Mouse (Mus musculus) hindbrain, embryonic 11.5 days (tissue): ENCODE results near the gene Sox4. TPM values are rescaled to one million over a fixed set of nuclear protein-coding genes. Genes with fewer than 3 reads are reported as not detected.

Experiments used
- ATAC-seq: fragments of 200-750 bp; cut with Nextera tagmentation; 2 replicates; pipeline ENCODE4 v1.8.0; 2017; ENCODE audit warnings: mild to moderate bottlenecking, moderate TSS enrichment, moderate library complexity; ENCODE audit not compliant: low FRiP score
- DNase-seq: peaks from one replicate; pipeline ENCODE4 v3.0.0-alpha.2; 2015; ENCODE audit warnings: low spot score
- H3K27ac ChIP-seq: fragments of 300-500 bp; sonication (generic); 2 replicates; pipeline ENCODE4 v1.5.1; 2014; ENCODE audit warnings: mild to moderate bottlenecking, low read depth, low read length
- H3K27me3 ChIP-seq: fragments of 300-500 bp; sonication (generic); 2 replicates; pipeline ENCODE4 v1.6.1; 2014; ENCODE audit warnings: mild to moderate bottlenecking, low read length, moderate library complexity, mixed read lengths; ENCODE audit not compliant: control insufficient read depth, insufficient read depth
- H3K36me3 ChIP-seq: fragments of 300-500 bp; sonication (generic); 2 replicates; pipeline ENCODE4 v1.6.1; 2014; ENCODE audit warnings: mild to moderate bottlenecking, low read length, moderate library complexity, mixed read lengths; ENCODE audit not compliant: control insufficient read depth, insufficient read depth
- H3K4me1 ChIP-seq: fragments of 300-500 bp; sonication (generic); replicated peaks from 2 replicates; pipeline ENCODE4 v1.6.1; 2014; ENCODE audit warnings: low read length, mixed read lengths; ENCODE audit not compliant: control insufficient read depth, insufficient read depth
- H3K4me2 ChIP-seq: fragments of 300-500 bp; sonication (generic); replicated peaks from 2 replicates; pipeline ENCODE4 v1.6.1; 2014; ENCODE audit warnings: mild to moderate bottlenecking, low read depth, low read length
- H3K4me3 ChIP-seq: fragments of 300-500 bp; sonication (generic); 2 replicates; pipeline ENCODE4 v1.5.1; 2014; ENCODE audit warnings: low read depth, low read length
- H3K9ac ChIP-seq: fragments of 300-500 bp; sonication (generic); 2 replicates; pipeline ENCODE4 v1.6.1; 2014; ENCODE audit warnings: low read depth, low read length
- H3K9me3 ChIP-seq: fragments of 300-500 bp; sonication (generic); 2 replicates; pipeline ENCODE4 v1.6.1; 2016; ENCODE audit warnings: low read length; ENCODE audit not compliant: control insufficient read depth
- WGBS: fragments of 180-500 bp; shearing (Covaris S2); extraction: QIAGEN DNeasy Blood & Tissue Kit; methylation state at CpG from one replicate; pipeline ENCODE4 v1.1.7; 2014; 5-methylcytosine and 5-hydroxymethylcytosine counted together
- polyA plus RNA-seq: library from polyadenylated mRNA; unstranded; fragments of >200 nt; fragmentation: Nextera tagmentation; extraction: Ambion mirVana; gene quantifications from 2 replicates; pipeline ENCODE4 v1.2.1, GENCODE M21; 2014

Sox4 gene
- polyA plus RNA-seq, 1 experiment from 2014 or later, result 139 TPM

GRCm38 (mm10) chr13:28949279-28949915 is 4.1 kb downstream of the Sox4 start:
- H3K4me1 ChIP-seq, result peaks cover 3% of the 10 kb centered on the region; the same call in 1 of the 2 replicates

DNA sequence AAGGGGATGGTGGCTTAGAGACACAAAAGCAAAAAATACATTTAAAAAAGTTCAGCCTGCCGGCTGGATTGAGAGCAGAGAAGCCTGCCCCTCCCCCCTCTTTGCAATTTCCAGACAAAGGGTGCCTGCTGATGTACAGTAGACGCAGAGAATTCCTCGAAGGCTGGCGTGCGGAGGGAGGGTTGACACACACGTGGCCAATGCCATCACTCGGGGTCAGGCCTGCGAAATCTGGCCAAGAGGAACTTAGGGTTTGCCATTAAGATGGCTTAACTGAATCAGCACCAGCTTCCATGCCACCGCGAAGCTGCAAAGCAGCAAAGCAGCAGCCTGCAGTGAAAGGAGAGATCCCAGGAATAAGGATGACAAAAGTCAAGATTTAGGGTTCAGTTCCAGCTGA is 5.0 kb downstream of the Sox4 start:
- peak overlapping the region; percentile 41 for H3K4me3 ChIP-seq
- peaks cover 3% of the 10 kb centered on the region; the same call in 1 of the 2 replicates for H3K4me1 ChIP-seq
- no peaks in the 10 kb centered on the region for H3K9me3 ChIP-seq
- H3K4me2 ChIP-seq, result peak overlapping the region; percentile 59
- no peaks in the 10 kb centered on the region for H3K36me3 ChIP-seq
- 2% methylated on average over 10 of the region's 10 CpGs for WGBS
- peak; percentile 78 for DNase-seq
- peak; percentile 16; the same call in 1 of the 2 replicates for ATAC-seq
- peak overlapping the region; percentile 46; the same call in 1 of the 2 replicates for H3K9ac ChIP-seq
- no peaks in the 10 kb centered on the region for H3K27me3 ChIP-seq
- H3K27ac ChIP-seq, result peak overlapping the region; percentile 54

More at GRCm38 (mm10) chr13:28949279-28949915, 4.1 kb downstream of the Sox4 start:
- WGBS, result 16% methylated on average over 11 of the region's 11 CpGs
- DNase-seq (peak; percentile 43), ATAC-seq (no peak)
- peak overlapping the region; percentile 41 for H3K4me3 ChIP-seq
- no peak overlapping the region for H3K27ac ChIP-seq
- peak overlapping the region; percentile 59 for H3K4me2 ChIP-seq
- no peaks in the 10 kb centered on the region for H3K27me3 ChIP-seq
- no peaks in the 10 kb centered on the region for H3K36me3 ChIP-seq
- peak overlapping the region; percentile 31; the same call in 1 of the 2 replicates for H3K9ac ChIP-seq
- no peaks in the 10 kb centered on the region for H3K9me3 ChIP-seq

DNA sequence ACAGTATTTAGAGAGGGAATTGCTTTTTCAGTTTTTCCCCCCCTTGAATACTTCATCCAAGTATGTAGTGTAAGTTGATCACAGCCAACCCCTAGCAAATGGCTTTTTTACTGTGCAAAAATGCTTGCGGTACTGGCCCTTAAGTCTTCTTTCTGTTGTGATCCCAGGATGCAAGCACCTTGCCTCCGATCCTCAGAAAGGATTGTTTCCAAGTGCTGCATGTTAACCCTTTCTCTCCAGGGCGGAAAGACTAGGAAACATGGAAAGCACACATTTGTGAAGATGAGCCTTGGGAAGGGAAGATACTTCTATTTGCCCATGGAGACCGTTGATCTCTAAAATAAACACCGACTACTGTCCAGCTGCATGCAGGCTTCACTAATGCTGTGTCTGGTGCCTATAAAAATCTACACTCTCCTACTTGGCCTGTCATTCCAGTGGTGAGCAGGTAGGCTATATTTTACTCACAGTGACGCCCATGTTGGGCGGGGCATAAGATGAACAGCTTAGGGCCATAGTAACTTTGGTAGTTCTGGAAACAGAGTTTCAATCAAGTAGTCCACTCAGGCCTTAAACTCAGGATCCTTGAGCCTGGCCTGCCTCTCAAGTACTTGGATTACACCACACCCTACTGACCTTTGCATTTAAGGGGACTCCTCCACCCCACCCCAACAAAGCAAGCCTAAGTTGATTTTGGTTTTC is 5.6 kb downstream of the Sox4 start:
- Histone ChIP-seq H3K9ac (peak overlapping the region; percentile 46; the same call in 1 of the 2 replicates), H3K4me1 (peaks cover 3% of the 10 kb centered on the region; the same call in 1 of the 2 replicates), H3K27ac (peak overlapping the region; percentile 54), H3K27me3 (no peaks in the 10 kb centered on the region), H3K4me2 (peak overlapping the region; percentile 59), H3K36me3 (no peaks in the 10 kb centered on the region), H3K9me3 (no peaks in the 10 kb centered on the region), H3K4me3 (peak overlapping the region; percentile 41)
- ATAC-seq, result peak; percentile 31; the same call in 1 of the 2 replicates
- WGBS, result 28% methylated on average over 7 of the region's 7 CpGs
- peak; percentile 54 for DNase-seq

- H3K27me3 ChIP-seq, result no peaks in the 10 kb centered on the region
- H3K4me1 ChIP-seq, result peaks cover 5% of the 10 kb centered on the region; the same call in 1 of the 2 replicates
- H3K36me3 ChIP-seq, result no peaks in the 10 kb centered on the region
- no peak overlapping the region for H3K4me2 ChIP-seq
- no peak overlapping the region for H3K9ac ChIP-seq
- 0 out of 2 replicates have a peak overlapping the region, but pooled peaks have one; percentile 18 for H3K27ac ChIP-seq
- no peaks in the 10 kb centered on the region for H3K9me3 ChIP-seq
- ATAC-seq (no peak), DNase-seq (peak; percentile 37)
- 57% methylated on average over 8 of the region's 8 CpGs for WGBS
- H3K4me3 ChIP-seq, result no peak overlapping the region
These were observed 6.9 kb downstream of the Sox4 start for GRCm38 (mm10) chr13:28946565-28947135.

DNA sequence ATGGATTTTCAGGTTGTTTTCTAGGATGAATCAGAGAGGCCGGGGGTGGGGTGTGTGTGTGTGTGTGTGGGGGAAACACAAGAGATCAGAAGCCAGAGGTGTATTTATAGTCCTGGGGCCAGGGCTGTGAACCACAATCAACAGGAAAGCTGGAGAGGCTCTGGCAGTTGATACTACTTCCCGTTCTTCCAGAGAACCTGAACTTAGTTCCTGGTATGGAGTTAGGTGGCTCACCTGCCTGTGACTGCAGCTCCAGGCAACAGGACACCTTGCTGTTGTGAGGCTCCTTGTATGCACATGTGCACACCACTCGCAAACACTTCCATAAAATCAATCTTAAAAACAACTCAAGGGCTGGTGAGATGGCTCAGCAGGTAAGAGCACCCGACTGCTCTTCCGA is 7.8 kb downstream of the Sox4 start:
- no peak overlapping the region for H3K27ac ChIP-seq
- H3K4me2 ChIP-seq, result no peak overlapping the region
- peaks cover 5% of the 10 kb centered on the region; the same call in 1 of the 2 replicates for H3K4me1 ChIP-seq
- ATAC-seq, result no peak
- 93% methylated on average over 5 of the region's 5 CpGs for WGBS
- H3K9ac ChIP-seq, result no peak overlapping the region
- H3K36me3 ChIP-seq, result no peaks in the 10 kb centered on the region
- H3K27me3 ChIP-seq, result no peaks in the 10 kb centered on the region
- no peak for DNase-seq
- H3K9me3 ChIP-seq, result no peaks in the 10 kb centered on the region
- no peak overlapping the region for H3K4me3 ChIP-seq

DNA sequence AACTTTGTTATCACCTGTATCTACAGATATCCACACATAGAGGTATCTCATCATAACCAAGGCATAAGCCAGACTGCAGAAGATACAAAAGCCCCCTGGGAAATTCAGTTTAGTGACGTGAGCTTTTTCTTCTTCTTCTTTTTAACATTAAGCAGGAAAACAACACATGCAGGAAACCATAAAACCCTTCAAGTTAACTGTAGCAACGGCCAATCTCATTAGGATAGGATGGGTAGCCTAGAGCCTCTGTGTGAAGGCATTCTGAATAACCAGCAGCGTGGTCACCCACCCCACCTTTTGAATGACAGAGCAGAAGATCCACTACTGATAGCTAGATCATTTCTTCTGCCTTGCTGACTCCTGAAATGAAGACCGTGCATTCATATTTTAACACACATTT is 10.6 kb downstream of the Sox4 start:
- no peak overlapping the region for H3K4me2 ChIP-seq
- no peaks in the 10 kb centered on the region for H3K27me3 ChIP-seq
- H3K9me3 ChIP-seq, result no peaks in the 10 kb centered on the region
- H3K36me3 ChIP-seq, result no peaks in the 10 kb centered on the region
- no peak overlapping the region for H3K9ac ChIP-seq
- ATAC-seq, result no peak
- H3K4me3 ChIP-seq, result no peak overlapping the region
- H3K4me1 ChIP-seq, result peaks cover 2% of the 10 kb centered on the region; the same call in 1 of the 2 replicates
- no peak overlapping the region for H3K27ac ChIP-seq
- 83% methylated on average over 4 of the region's 4 CpGs for WGBS
- DNase-seq, result no peak

DNA sequence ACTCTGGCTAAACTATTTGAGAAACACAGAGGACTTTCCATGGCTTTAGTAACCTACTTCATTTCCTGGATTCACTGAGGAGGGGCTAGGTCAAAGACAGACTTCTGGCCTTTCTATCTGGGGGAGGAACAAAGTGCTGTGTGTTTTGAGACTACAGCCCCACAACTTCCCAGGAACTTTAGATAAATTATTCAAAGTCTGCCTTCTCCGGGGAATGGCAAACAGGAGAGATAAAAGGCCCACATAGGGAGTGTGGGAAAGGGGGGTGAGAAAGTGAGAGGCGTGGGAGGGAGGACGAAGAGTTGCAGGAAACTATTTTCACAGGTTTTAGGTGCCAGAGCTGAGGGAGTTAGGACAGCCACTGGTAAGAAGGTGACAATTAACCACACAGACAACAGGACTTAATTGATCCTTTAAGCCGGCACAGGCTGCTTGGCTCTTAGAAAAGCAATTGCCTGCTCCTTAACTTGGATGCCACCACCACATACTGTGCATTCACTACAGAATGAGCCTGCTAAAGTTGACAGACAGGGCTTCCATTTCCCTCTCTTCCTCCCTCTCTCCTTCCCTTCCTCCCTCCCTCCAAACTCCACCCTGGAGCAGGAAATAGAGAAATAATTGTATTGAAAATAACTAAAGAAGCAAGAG is 11.4 kb downstream of the Sox4 start:
- no peak overlapping the region for H3K27ac ChIP-seq
- DNase-seq (no peak), ATAC-seq (peak; percentile 42)
- no peaks in the 10 kb centered on the region for H3K36me3 ChIP-seq
- no peak overlapping the region for H3K4me3 ChIP-seq
- H3K27me3 ChIP-seq, result no peaks in the 10 kb centered on the region
- 6% methylated on average over 4 of the region's 4 CpGs for WGBS
- 0 out of 2 replicates have a peak, but pooled peaks cover 2% of the 10 kb centered on the region for H3K4me1 ChIP-seq
- no peak overlapping the region for H3K4me2 ChIP-seq
- H3K9me3 ChIP-seq, result no peaks in the 10 kb centered on the region
- H3K9ac ChIP-seq, result no peak overlapping the region

GRCm38 (mm10) chr13:28933375-28933774 is 20.1 kb downstream of the Sox4 start:
- ATAC-seq (no peak), DNase-seq (no peak)
- no peaks in the 10 kb centered on the region for H3K36me3 ChIP-seq
- no peaks in the 10 kb centered on the region for H3K9me3 ChIP-seq
- no peak overlapping the region for H3K4me2 ChIP-seq
- H3K9ac ChIP-seq, result no peak overlapping the region
- H3K27ac ChIP-seq, result no peak overlapping the region
- no peaks in the 10 kb centered on the region for H3K4me1 ChIP-seq
- no peaks in the 10 kb centered on the region for H3K27me3 ChIP-seq
- 95% methylated on average over 8 of the region's 8 CpGs for WGBS
- no peak overlapping the region for H3K4me3 ChIP-seq
